Mouse (Mus musculus) inflammation-experienced regulatory T-cells, adult 16 weeks (primary cell): ENCODE measurements around the gene Gbp7. TPM values are rescaled to one million over a fixed set of nuclear protein-coding genes. Genes with fewer than 3 reads are reported as not detected.

ENCODE experiments used
- polyA plus RNA-seq: library from polyadenylated mRNA; unstranded; fragments of 100-300 nt; shearing (Covaris generic); gene quantifications from one replicate; pipeline ENCODE4 v1.2.1, GENCODE M21; 2017

Gbp7 gene
- polyA plus RNA-seq: 256 TPM

GRCm38 (mm10) chr3:142530087-142530953 is at the start of gene Gbp7:
Gbp7 (plus strand) TSS chr3:142530342.

DNA sequence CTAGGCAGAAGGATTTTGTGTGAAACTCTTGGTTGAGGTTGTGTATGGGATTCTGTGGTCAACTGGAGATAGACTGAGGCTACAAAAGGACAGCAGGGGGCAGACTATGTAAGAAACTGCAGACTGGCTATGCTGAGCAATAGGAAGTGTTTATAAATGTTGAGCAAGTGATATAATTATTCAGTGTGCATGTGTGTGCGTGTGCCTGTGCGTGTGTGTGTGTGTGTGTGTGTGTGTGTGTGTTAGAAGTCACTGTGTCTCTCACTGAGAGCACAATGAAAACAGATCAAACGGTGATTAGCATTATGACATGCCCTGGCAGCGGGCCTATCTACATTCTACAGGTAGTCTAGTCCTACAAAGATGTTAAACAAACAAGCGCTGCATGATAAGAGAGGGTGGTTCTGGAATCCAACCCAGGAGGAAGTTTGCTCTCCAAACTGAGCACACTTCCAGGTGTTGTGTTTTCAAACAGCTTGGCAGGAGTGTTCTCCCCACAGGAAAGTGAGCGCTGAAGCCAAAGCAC is 36.5 kb upstream of the Gbp7 start, which contains the start of gene Gbp5:
Gene Gbp5, plus strand, starts transcription at position 443 of the 526 bp plus-strand sequence.

GRCm38 (mm10) chr3:142559632-142560228 is 29.6 kb downstream of the Gbp7 start, which contains the start of gene Gbp3:
Gbp3 (plus strand) TSS chr3:142560026.

GRCm38 (mm10) chr3:142594547-142594946 is 64.4 kb downstream of the Gbp7 start, which contains the start of gene Gbp2b:
Gbp2b (plus strand) TSS chr3:142594847.

Other genes with a start within 250 kb of the Gbp7 start
- gene Pdlim5, start 134.6 kb upstream of the Gbp7 start, polyA plus RNA-seq: 43.0 TPM
- 61.2 TPM for gene Gbp5, start 36.4 kb upstream of the Gbp7 start, polyA plus RNA-seq
- 148 TPM for gene Gbp3, start 29.7 kb downstream of the Gbp7 start, polyA plus RNA-seq
- gene Gbp2b, start 64.5 kb downstream of the Gbp7 start, polyA plus RNA-seq: 34.0 TPM
- 140 TPM for gene Gbp2, start 90.3 kb downstream of the Gbp7 start, polyA plus RNA-seq
- gene Kyat3, start 170.7 kb downstream of the Gbp7 start, polyA plus RNA-seq: 5.7 TPM
- gene Gtf2b, start 234.7 kb downstream of the Gbp7 start, polyA plus RNA-seq: 85.1 TPM